Mouse (Mus musculus) heart, postnatal 0 days (tissue): ENCODE data around the gene Prrc2a. TPM values are rescaled to one million over a fixed set of nuclear protein-coding genes. Genes with fewer than 3 reads are reported as not detected.

Source experiments
- ATAC-seq: fragments of 200-750 bp; cut with Nextera tagmentation; 2 replicates; pipeline ENCODE4 v1.8.0; 2017; ENCODE audit warnings: low read depth, moderate number of reproducible peaks, moderate library complexity; ENCODE audit not compliant: insufficient read depth
- DNase-seq: peaks from one replicate; pipeline ENCODE4 v3.0.0-alpha.2; 2016; ENCODE audit warnings: low spot score
- H3K27ac ChIP-seq: fragments of 300-500 bp; sonication (generic); 2 replicates; pipeline ENCODE4 v1.5.1; 2014; ENCODE audit warnings: low read depth, mild to moderate bottlenecking
- H3K27me3 ChIP-seq: fragments of 300-500 bp; sonication (generic); 2 replicates; pipeline ENCODE4 v1.6.1; 2014; ENCODE audit warnings: low read length, mixed read lengths; ENCODE audit not compliant: control insufficient read depth, insufficient read depth
- H3K36me3 ChIP-seq: fragments of 300-500 bp; sonication (generic); replicated peaks from 2 replicates; pipeline ENCODE4 v1.6.1; 2014; ENCODE audit warnings: low read length, mixed read lengths; ENCODE audit not compliant: control insufficient read depth, insufficient read depth
- H3K4me1 ChIP-seq: fragments of 300-500 bp; sonication (generic); 2 replicates; pipeline ENCODE4 v1.6.1; 2014; ENCODE audit warnings: antibody characterized with exemption; ENCODE audit not compliant: control insufficient read depth, insufficient read depth
- H3K4me2 ChIP-seq: fragments of 300-500 bp; sonication (generic); 2 replicates; pipeline ENCODE4 v1.6.1; 2014; ENCODE audit warnings: low read depth, mild to moderate bottlenecking, low read length, moderate library complexity
- H3K4me3 ChIP-seq: fragments of 300-500 bp; sonication (generic); 2 replicates; pipeline ENCODE4 v1.5.1; 2014; ENCODE audit warnings: low read depth, low read length
- H3K9ac ChIP-seq: fragments of 300-500 bp; sonication (generic); replicated peaks from 2 replicates; pipeline ENCODE4 v1.6.1; 2014; ENCODE audit warnings: low read depth, low read length, mixed read lengths
- H3K9me3 ChIP-seq: fragments of 300-500 bp; sonication (generic); replicated peaks from 2 replicates; pipeline ENCODE4 v1.6.1; 2016; ENCODE audit warnings: low read length; ENCODE audit not compliant: control insufficient read depth
- CTCF ChIP-seq: IDR thresholded peaks from 2 replicates; pipeline ENCODE4 v1.5.1; 2016; ENCODE audit warnings: antibody characterized with exemption, control low read depth, low read depth
- EP300 ChIP-seq: IDR thresholded peaks from 2 replicates; pipeline ENCODE4 v1.6.1; 2016; ENCODE audit warnings: antibody characterized with exemption, low read depth
- WGBS: fragments of 180-500 bp; shearing (Covaris S2); extraction: QIAGEN DNeasy Blood & Tissue Kit; methylation state at CpG from one replicate; pipeline ENCODE4 v1.1.7; 2014; 5-methylcytosine and 5-hydroxymethylcytosine counted together
- polyA plus RNA-seq: library from polyadenylated mRNA; unstranded; fragments of >200 nt; fragmentation: Nextera tagmentation; extraction: Ambion mirVana; gene quantifications from 2 replicates; pipeline ENCODE4 v1.2.1, GENCODE M21; 2015
- total RNA-seq: library from RNA; depleted of rRNA; stranded (reverse); fragments of >200 nt; gene quantifications from 2 replicates; pipeline ENCODE4 v1.2.3, GENCODE M21; 2014; ENCODE audit warnings: low replicate concordance

Prrc2a gene
- total and polyA plus RNA-seq, 2 experiments from 2014 or later = 60.7 to 99.2 TPM

GRCm38 (mm10) chr17:35194844-35195630 lies 30.3 kb upstream of the Prrc2a start:
- no peaks in the 10 kb centered on the region for H3K9me3 ChIP-seq
- no peaks in the 10 kb centered on the region for H3K36me3 ChIP-seq
- no peak for DNase-seq
- peak overlapping the region; percentile 30; the same call in 1 of the 2 replicates for H3K9ac ChIP-seq
- peak overlapping the region; percentile 47 for H3K4me3 ChIP-seq
- H3K27ac ChIP-seq = peak overlapping the region; percentile 16; the same call in 1 of the 2 replicates
- peaks cover 5% of the 10 kb centered on the region for H3K4me1 ChIP-seq
- ATAC-seq = peak; percentile 9; the same call in 1 of the 2 replicates
- peaks cover 53% of the 10 kb centered on the region for H3K27me3 ChIP-seq
- WGBS = 36% methylated on average over 19 of the region's 19 CpGs
- TF ChIP-seq CTCF (no peak), EP300 (no peak)
- peak overlapping the region; percentile 66 for H3K4me2 ChIP-seq

- Histone ChIP-seq H3K9ac (peak within 1 kb of the TSS; percentile 30; the same call in 1 of the 2 replicates), H3K27me3 (peaks cover 47% of the 10 kb centered on the region), H3K27ac (peak within 1 kb of the TSS; percentile 31; the same call in 1 of the 2 replicates), H3K9me3 (no peaks in the 10 kb centered on the region), H3K4me1 (peaks cover 5% of the 10 kb centered on the region), H3K36me3 (no peaks in the 10 kb centered on the region), H3K4me2 (peak within 1 kb of the TSS; percentile 66), H3K4me3 (peak within 1 kb of the TSS; percentile 47; the same call in 1 of the 2 replicates)
- 50% methylated on average over 28 of the region's 28 CpGs for WGBS
- no peak for ATAC-seq
- TF ChIP-seq CTCF (no peak), EP300 (no peak)
- DNase-seq = no peak
These were observed 29.5 kb upstream of the Prrc2a start, which contains the start of gene Ltb for GRCm38 (mm10) chr17:35193881-35194843. Gene Ltb, plus strand, starts transcription at chr17:35194439.

GRCm38 (mm10) chr17:35192924-35193323 lies 28.2 kb upstream of the Prrc2a start:
- no peak overlapping the region for H3K27ac ChIP-seq
- H3K9ac ChIP-seq = no peak overlapping the region
- 77% methylated on average over 5 of the region's 5 CpGs for WGBS
- H3K4me1 ChIP-seq = peaks cover 5% of the 10 kb centered on the region
- H3K4me2 ChIP-seq = no peak overlapping the region
- no peak for DNase-seq
- H3K9me3 ChIP-seq = no peaks in the 10 kb centered on the region
- no peak overlapping the region for H3K4me3 ChIP-seq
- H3K27me3 ChIP-seq = peaks cover 42% of the 10 kb centered on the region
- no peaks in the 10 kb centered on the region for H3K36me3 ChIP-seq
- no peak for TF ChIP-seq EP300
- no peak for TF ChIP-seq CTCF
- no peak for ATAC-seq

GRCm38 (mm10) chr17:35191723-35192122 lies 27.0 kb upstream of the Prrc2a start:
- peaks cover 5% of the 10 kb centered on the region for H3K4me1 ChIP-seq
- ATAC-seq (no peak), DNase-seq (no peak)
- no peaks in the 10 kb centered on the region for H3K36me3 ChIP-seq
- no peak overlapping the region for H3K27ac ChIP-seq
- H3K9me3 ChIP-seq = no peaks in the 10 kb centered on the region
- H3K4me2 ChIP-seq = no peak overlapping the region
- peaks cover 37% of the 10 kb centered on the region for H3K27me3 ChIP-seq
- H3K9ac ChIP-seq = no peak overlapping the region
- WGBS = 59% methylated on average over 2 of the region's 2 CpGs
- TF ChIP-seq CTCF (no peak), EP300 (no peak)
- no peak overlapping the region for H3K4me3 ChIP-seq

- TF ChIP-seq CTCF (no peak), EP300 (no peak)
These were observed 25.4 kb upstream of the Prrc2a start for GRCm38 (mm10) chr17:35190096-35190495.

More at GRCm38 (mm10) chr17:35190096-35190495, 25.4 kb upstream of the Prrc2a start:
- no peak overlapping the region for H3K4me2 ChIP-seq
- DNase-seq = no peak
- H3K4me1 ChIP-seq = peaks cover 5% of the 10 kb centered on the region
- H3K4me3 ChIP-seq = no peak overlapping the region
- H3K9ac ChIP-seq = no peak overlapping the region
- no peaks in the 10 kb centered on the region for H3K36me3 ChIP-seq
- no peak for ATAC-seq
- no peaks in the 10 kb centered on the region for H3K9me3 ChIP-seq
- peaks cover 21% of the 10 kb centered on the region for H3K27me3 ChIP-seq
- H3K27ac ChIP-seq = peak overlapping the region; percentile 12; the same call in 1 of the 2 replicates
- WGBS = 57% methylated on average over 4 of the region's 4 CpGs
